ENCODE assay signal across 28 mouse cellular contexts in the genomic region with DNA sequence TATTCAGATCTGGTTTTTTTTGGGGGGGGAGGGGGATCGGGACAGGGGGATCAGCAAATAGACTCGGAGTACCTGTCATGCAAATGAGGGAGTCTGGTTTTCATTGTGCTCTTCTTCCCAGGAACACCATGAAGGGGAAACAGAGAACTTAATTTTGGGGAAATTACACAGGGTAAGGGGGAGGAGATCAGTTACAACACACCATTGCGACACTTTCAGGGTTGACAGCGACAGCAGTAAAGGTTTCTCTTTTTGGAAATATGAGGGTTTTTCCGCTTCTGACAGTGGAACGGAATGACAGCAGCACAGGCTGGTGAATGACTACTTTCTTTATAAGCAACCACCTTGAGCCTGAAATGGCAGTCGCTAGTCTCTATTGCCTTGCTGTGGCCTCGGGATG. TPM values are rescaled to one million over a fixed set of nuclear protein-coding genes. Genes with fewer than 3 reads are reported as not detected.
DNase-seq lines count a peak whose midpoint lies in the region; ATAC-seq and TF ChIP-seq lines count a peak whose summit lies in the region.
"Had no signal": no experiment of that assay in that cellular context is flagged by ENCODE, and none has a peak within 500 bp of the region (broad histone marks: within the 10 kb centered on the region; RNA-seq: fewer than 3 reads in every experiment).

No protein-coding gene starts in this region.

- no peak overlapping the region for H3K9ac ChIP-seq in lung, postnatal 0 days (replicated peaks; ENCODE audit: low read depth)
- H3K9ac ChIP-seq in midbrain, embryonic 15.5 days: no peak overlapping the region
- H3K9ac ChIP-seq: forebrain, postnatal 0 days; heart, embryonic 13.5 days; hindbrain, embryonic 14.5 days; lung, embryonic 14.5 days had no signal

- no peak overlapping the region for H3K27ac ChIP-seq in lung, postnatal 0 days (ENCODE audit: low read length)
- H3K27ac ChIP-seq in gastrocnemius, adult 2 months: no peak overlapping the region
- no peak overlapping the region for H3K27ac ChIP-seq in midbrain, embryonic 15.5 days
- H3K27ac ChIP-seq: forebrain, embryonic 10.5 days; heart, embryonic 13.5 days; hindbrain, embryonic 14.5 days; left cerebral cortex, adult 2 months; limb, embryonic 10.5 days had no signal

- no peak for TF ChIP-seq POLR2A in lung, adult 2 months (IDR thresholded peaks at IDR 0.05; ENCODE audit: borderline replicate concordance, extremely low read depth, low read depth, low read length)

- no peak overlapping the region for H3K4me3 ChIP-seq in lung, postnatal 0 days (ENCODE audit: low read depth, low read length)
- H3K4me3 ChIP-seq in lung, adult 2 months (replicated peaks; ENCODE audit: extremely low read depth, low read depth, low read length): no peak overlapping the region
- no peak overlapping the region for H3K4me3 ChIP-seq in gastrocnemius, adult 2 months
- H3K4me3 ChIP-seq in midbrain, embryonic 15.5 days: no peak overlapping the region
- H3K4me3 ChIP-seq: forebrain, embryonic 10.5 days; heart, embryonic 13.5 days; left cerebral cortex, adult 2 months; limb, embryonic 10.5 days had no signal

- no peak for TF ChIP-seq CTCF in lung, postnatal 0 days (IDR thresholded peaks at IDR 0.05)
- TF ChIP-seq CTCF in lung, adult 2 months (IDR thresholded peaks at IDR 0.05; ENCODE audit: insufficient read depth, low read length): no peak
- no peak for TF ChIP-seq CTCF in gastrocnemius, adult 2 months (IDR thresholded peaks at IDR 0.05)

- peak; percentile 39 for DNase-seq in lung, postnatal 0 days (ENCODE audit: low spot score)
- no peak for DNase-seq in lung, adult 2 months
- DNase-seq in lung, postnatal 25 days (ENCODE audit: low spot score): peak; percentile 18
- DNase-seq in gastrocnemius, adult 2 months: no peak
- DNase-seq: cerebellum, postnatal 10 days; forebrain, postnatal 0 days; kidney, postnatal 4 days; layer of hippocampus, adult 9-11 months; lung, embryonic 14.5 days; thymus, adult 18-20 months had no signal

- intact Hi-C loops in gastrocnemius, adult 2 months (cut with DNase I): no loop called here

- no peaks in the 10 kb centered on the region for H3K9me3 ChIP-seq in lung, postnatal 0 days (ENCODE audit: low read length)
- H3K9me3 ChIP-seq in midbrain, embryonic 15.5 days: no peaks in the 10 kb centered on the region
- H3K9me3 ChIP-seq: forebrain, embryonic 10.5 days; G1E; heart, embryonic 13.5 days; limb, embryonic 10.5 days had no signal

- WGBS in lung, postnatal 0 days: 73% methylated on average over 8 of the region's 8 CpGs
- 62% methylated on average over 8 of the region's 8 CpGs for WGBS in lung, adult 2 months
- 68% methylated on average over 8 of the region's 8 CpGs for WGBS in midbrain, embryonic 15.5 days

- no peaks in the 10 kb centered on the region for H3K36me3 ChIP-seq in lung, postnatal 0 days (ENCODE audit: insufficient read depth, low read length)
- H3K36me3 ChIP-seq in midbrain, embryonic 15.5 days (replicated peaks): no peaks in the 10 kb centered on the region
- H3K36me3 ChIP-seq: forebrain, embryonic 10.5 days; G1E; heart, embryonic 13.5 days; limb, embryonic 10.5 days had no signal

- no peaks in the 10 kb centered on the region for H3K27me3 ChIP-seq in lung, postnatal 0 days (replicated peaks; ENCODE audit: insufficient read depth, low read length)
- no peaks in the 10 kb centered on the region for H3K27me3 ChIP-seq in midbrain, embryonic 15.5 days (replicated peaks)
- H3K27me3 ChIP-seq: heart, embryonic 13.5 days had no signal

- no peak for TF ChIP-seq EP300 in lung, postnatal 0 days (IDR thresholded peaks at IDR 0.05)

- H3K4me1 ChIP-seq in lung, postnatal 0 days (ENCODE audit: insufficient read depth, low read depth, low read length): no peaks in the 10 kb centered on the region
- H3K4me1 ChIP-seq in lung, adult 2 months (ENCODE audit: control insufficient read depth, insufficient read depth, low read length): no peaks in the 10 kb centered on the region
- no peaks in the 10 kb centered on the region for H3K4me1 ChIP-seq in midbrain, embryonic 15.5 days
- H3K4me1 ChIP-seq: forebrain, embryonic 10.5 days; heart, embryonic 13.5 days; limb, embryonic 10.5 days had no signal

- no peak; the same call in 1 of the 2 replicates for ATAC-seq in lung, postnatal 0 days
- peak; percentile 84 for ATAC-seq in granulocyte monocyte progenitor cell, adult 5-6 weeks (replicated peaks; ENCODE audit: poor library complexity, severe bottlenecking)
- ATAC-seq in neutrophil, adult 5-6 weeks (ENCODE audit: extremely low read depth, insufficient number of reproducible peaks, low FRiP score, poor library complexity, severe bottlenecking): peak; percentile 85
- no peak for ATAC-seq in midbrain, embryonic 15.5 days (replicated peaks)
- ATAC-seq in CD4-positive, CD25-positive, alpha-beta regulatory T cell, adult 4 months: no peak
- ATAC-seq: activated CD4-positive, CD25-positive, alpha-beta regulatory T cell, adult 4 months; forebrain, postnatal 0 days had no signal

- no peak overlapping the region for H3K4me2 ChIP-seq in lung, postnatal 0 days (replicated peaks; ENCODE audit: low read depth, low read length)
- H3K4me2 ChIP-seq in midbrain, embryonic 15.5 days: no peak overlapping the region
- H3K4me2 ChIP-seq: heart, embryonic 13.5 days; hindbrain, embryonic 14.5 days; lung, embryonic 14.5 days had no signal

RNA-seq across cellular contexts. Expression of gene Il1rn, which starts 8.4 kb away (rescaled TPM):
- polyA plus RNA-seq in lung, postnatal 0 days (2015; fragmentation: Nextera tagmentation; extraction: Ambion mirVana): 9.0 and 13.2 TPM in 2 replicates
- polyA plus RNA-seq in lung, adult 2 months (2012; rRNA removed): 4.7 and 14.0 TPM in 2 replicates
- 4.2 TPM in 1 of 2 replicates, not detected in the other for total RNA-seq in granulocyte monocyte progenitor cell, adult 5-6 weeks (2014; fragmentation: Nextera tagmentation)
- total RNA-seq in granulocyte monocyte progenitor cell, adult 5-6 weeks (2017): 0.43 and 1.0 TPM in 2 replicates
- 188 TPM in 2 replicates for total RNA-seq in neutrophil, adult 5-6 weeks (2017)
- not detected for total RNA-seq in gastrocnemius, adult 2 months (2021)
- polyA plus RNA-seq in midbrain, embryonic 15.5 days (2015; fragmentation: Nextera tagmentation; extraction: Ambion mirVana): 0.72 TPM in 1 of 2 replicates, not detected in the other
- 1 to 10 TPM; 1.9 to 4.8 TPM for polyA plus RNA-seq in CD4-positive, CD25-positive, alpha-beta regulatory T cell, adult 4 months (2017; shearing (Covaris generic))
- total RNA-seq: forebrain, postnatal 0 days; left cerebral cortex, adult 2 months had no signal
- polyA plus RNA-seq: forebrain, embryonic 10.5 days; forebrain, postnatal 0 days; G1E; hindbrain, embryonic 14.5 days; neural tube, embryonic 11.5 days had no signal

RNA-seq across cellular contexts. Expression of gene Psd4, which starts 22.3 kb away (rescaled TPM):
- 2.6 and 3.0 TPM in 2 replicates for polyA plus RNA-seq in lung, postnatal 0 days (2015; fragmentation: Nextera tagmentation; extraction: Ambion mirVana)
- polyA plus RNA-seq in lung, adult 2 months (2012; rRNA removed): 7.8 and 12.3 TPM in 2 replicates
- total RNA-seq in granulocyte monocyte progenitor cell, adult 5-6 weeks (2014; fragmentation: Nextera tagmentation): 76.9 and 91.0 TPM in 2 replicates
- total RNA-seq in granulocyte monocyte progenitor cell, adult 5-6 weeks (2017): 62.4 and 64.6 TPM in 2 replicates
- 132 and 154 TPM in 2 replicates for total RNA-seq in neutrophil, adult 5-6 weeks (2017)
- under 1 TPM; 0.20 to 0.36 TPM for total RNA-seq in gastrocnemius, adult 2 months (2021)
- 0.69 and 0.72 TPM in 2 replicates for polyA plus RNA-seq in midbrain, embryonic 15.5 days (2015; fragmentation: Nextera tagmentation; extraction: Ambion mirVana)
- 100 to 1,000 TPM in 1 of 2 experiments, 10 to 100 TPM in 1; 86.5 to 142 TPM for polyA plus RNA-seq in CD4-positive, CD25-positive, alpha-beta regulatory T cell, adult 4 months (2017; shearing (Covaris generic))

RNA-seq across cellular contexts. Expression of gene Il1f10, which starts 54.1 kb away (rescaled TPM):
- not detected in 2 replicates for polyA plus RNA-seq in lung, postnatal 0 days (2015; fragmentation: Nextera tagmentation; extraction: Ambion mirVana)
- polyA plus RNA-seq in lung, adult 2 months (2012; rRNA removed): not detected in 2 replicates
- total RNA-seq in granulocyte monocyte progenitor cell, adult 5-6 weeks (2014; fragmentation: Nextera tagmentation): not detected in 2 replicates
- total RNA-seq in granulocyte monocyte progenitor cell, adult 5-6 weeks (2017): not detected in 2 replicates
- total RNA-seq in neutrophil, adult 5-6 weeks (2017): not detected in 2 replicates
- total RNA-seq in gastrocnemius, adult 2 months (2021): not detected
- polyA plus RNA-seq in midbrain, embryonic 15.5 days (2015; fragmentation: Nextera tagmentation; extraction: Ambion mirVana): not detected in 2 replicates
- not detected for polyA plus RNA-seq in CD4-positive, CD25-positive, alpha-beta regulatory T cell, adult 4 months (2017; shearing (Covaris generic))
- total RNA-seq: adrenal gland, postnatal 4 days; forebrain, postnatal 0 days; G1E; heart, adult 18-20 months; heart, postnatal 36 days; left cerebral cortex, adult 2 months; midbrain, postnatal 0 days had no signal
- polyA plus RNA-seq: activated CD4-positive, CD25-positive, alpha-beta regulatory T cell, adult 4 months; forebrain, embryonic 10.5 days; forebrain, postnatal 0 days; G1E; heart, embryonic 13.5 days; hindbrain, embryonic 14.5 days; intestine, embryonic 14.5 days; kidney, embryonic 14.5 days; limb, embryonic 10.5 days; lung, embryonic 14.5 days; midbrain, postnatal 0 days; neural tube, embryonic 11.5 days had no signal

Comparison
In these comparisons a context has a peak if more than half of its experiments do, and no peak if none do; other contexts are left out.
1. DNase-seq: peak in lung, postnatal 0 days (single experiment) and lung, postnatal 25 days (single experiment); none in lung, adult 2 months (single experiment) and gastrocnemius, adult 2 months (single experiment).
2. ATAC-seq: peak in granulocyte monocyte progenitor cell, adult 5-6 weeks (single experiment) and neutrophil, adult 5-6 weeks (single experiment); none in lung, postnatal 0 days (single experiment), midbrain, embryonic 15.5 days (single experiment) and CD4-positive, CD25-positive, alpha-beta regulatory T cell, adult 4 months (single experiment).